Mouse (Mus musculus) liver, embryonic 14.5 days (tissue): ENCODE results near the gene Bzw2. TPM values are rescaled to one million over a fixed set of nuclear protein-coding genes. Genes with fewer than 3 reads are reported as not detected.
A peak's percentile ranks its signal among the peaks of the same experiment; 100 is the strongest.

Experiments
- ATAC-seq: fragments of 200-750 bp; cut with Nextera tagmentation; 2 replicates; pipeline ENCODE4 v1.8.0; 2017; ENCODE audit warnings: moderate number of reproducible peaks, mild to moderate bottlenecking, moderate library complexity; ENCODE audit not compliant: insufficient read depth
- DNase-seq, 3 experiments: peaks; one replicate each; pipeline ENCODE4 v3.0.0-alpha.2; 2012 to 2013; ENCODE audit warnings: low read depth in 3 of 3, low spot score in 3 of 3
- H3K27ac ChIP-seq: fragments of 300-500 bp; sonication (generic); 2 replicates; pipeline ENCODE4 v1.5.1; 2014; ENCODE audit warnings: moderate library complexity, mild to moderate bottlenecking, control low read depth, inconsistent platforms
- H3K27me3 ChIP-seq: fragments of 300-500 bp; sonication (generic); 2 replicates; pipeline ENCODE4 v1.6.1; 2014; ENCODE audit warnings: mild to moderate bottlenecking, low read length, moderate library complexity; ENCODE audit not compliant: control insufficient read depth, insufficient read depth
- H3K36me3 ChIP-seq: fragments of 300-500 bp; sonication (generic); replicated peaks from 2 replicates; pipeline ENCODE4 v1.6.1; 2014; ENCODE audit warnings: low read depth; ENCODE audit not compliant: control insufficient read depth, insufficient read depth
- H3K4me1 ChIP-seq, 2 experiments: fragments of 200-500 bp in 1 of 2; fragments of 300-500 bp in 1 of 2; sonication (generic) in 1 of 2; replicated peaks; 2 replicates each; pipeline ENCODE4 v1.6.1; 2012 to 2014; ENCODE audit warnings: antibody characterized with exemption in 1 of 2, inconsistent platforms in 1 of 2, low read length in 1 of 2; ENCODE audit not compliant: control insufficient read depth in 2 of 2, insufficient read depth in 2 of 2
- H3K4me2 ChIP-seq: fragments of 300-500 bp; sonication (generic); 2 replicates; pipeline ENCODE4 v1.6.1; 2014; ENCODE audit warnings: low read depth, mild to moderate bottlenecking, control low read depth, moderate library complexity
- H3K4me3 ChIP-seq, 2 experiments: fragments of 200-500 bp in 1 of 2; fragments of 300-500 bp in 1 of 2; sonication (generic) in 1 of 2; 2 replicates each; pipeline ENCODE4 v1.5.1; 2012 to 2014; ENCODE audit warnings: low read depth in 2 of 2, low read length in 2 of 2, mild to moderate bottlenecking in 2 of 2, control low read depth in 1 of 2, inconsistent platforms in 1 of 2, moderate library complexity in 1 of 2; ENCODE audit not compliant: insufficient read depth in 1 of 2
- H3K9ac ChIP-seq: fragments of 300-500 bp; sonication (generic); replicated peaks from 2 replicates; pipeline ENCODE4 v1.6.1; 2014; ENCODE audit warnings: mild to moderate bottlenecking, control low read depth, moderate library complexity
- H3K9me3 ChIP-seq: fragments of 300-500 bp; sonication (generic); 2 replicates; pipeline ENCODE4 v1.6.1; 2016; ENCODE audit warnings: low read length, mixed read lengths; ENCODE audit not compliant: control insufficient read depth
- CTCF ChIP-seq: IDR thresholded peaks from 2 replicates; pipeline ENCODE4 v1.5.1; 2016; ENCODE audit warnings: antibody characterized with exemption, low read depth, control low read depth
- EP300 ChIP-seq: IDR thresholded peaks from 2 replicates; pipeline ENCODE4 v1.6.1; 2016; ENCODE audit warnings: antibody characterized with exemption, low read depth
- WGBS: fragments of 180-500 bp; shearing (Covaris S2); extraction: QIAGEN DNeasy Blood & Tissue Kit; methylation state at CpG from one replicate; pipeline ENCODE4 v1.1.7; 2014; ENCODE audit not compliant: insufficient replicate concordance; 5-methylcytosine and 5-hydroxymethylcytosine counted together
- polyA plus RNA-seq, 2 experiments: library from polyadenylated mRNA; depleted of rRNA in 1 of 2; stranded (reverse) in 1 of 2; unstranded in 1 of 2; fragments of >200 nt; fragmentation: Nextera tagmentation in 1 of 2; extraction: Ambion mirVana in 1 of 2; gene quantifications; 2 replicates each; pipeline versions ENCODE4 v1.2.1 to v1.2.3; 2012 to 2014

Bzw2 gene
- polyA plus RNA-seq, 2 experiments = 27.2 to 50.3 TPM

DNA sequence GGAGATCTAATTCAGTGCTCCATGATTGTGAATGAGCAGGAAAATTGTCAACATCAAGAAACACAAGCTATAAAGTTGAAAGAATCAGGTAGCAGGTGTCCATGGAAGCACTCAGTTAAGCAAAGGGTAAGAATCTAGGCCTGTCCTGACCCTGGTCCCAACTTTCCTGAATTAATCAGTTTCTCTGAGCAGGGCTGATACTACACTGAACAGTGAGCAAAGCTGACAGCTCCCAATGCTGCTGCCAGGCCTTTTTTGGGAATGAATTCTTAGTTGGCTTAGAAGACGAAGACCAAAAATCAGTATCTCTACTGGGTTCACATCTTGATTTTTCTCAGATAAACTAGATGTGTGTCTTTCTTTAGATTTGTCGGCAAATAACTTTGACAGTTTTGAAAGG lies 7.1 kb downstream of the Bzw2 start:
- DNase-seq = no peak
- WGBS = 73% methylated on average over 2 of the region's 2 CpGs
- ATAC-seq = no peak
- Histone ChIP-seq H3K36me3 (no peaks in the 10 kb centered on the region), H3K9ac (no peak overlapping the region), H3K9me3 (no peaks in the 10 kb centered on the region), H3K4me2 (no peak overlapping the region), H3K27me3 (no peaks in the 10 kb centered on the region), H3K27ac (no peak overlapping the region), H3K4me3 (no peak overlapping the region), H3K4me1 (peaks cover 3 to 18% of the 10 kb centered on the region in 2 experiments; a peak in 3 of 4 replicates)
- TF ChIP-seq EP300 (no peak), CTCF (no peak)

DNA sequence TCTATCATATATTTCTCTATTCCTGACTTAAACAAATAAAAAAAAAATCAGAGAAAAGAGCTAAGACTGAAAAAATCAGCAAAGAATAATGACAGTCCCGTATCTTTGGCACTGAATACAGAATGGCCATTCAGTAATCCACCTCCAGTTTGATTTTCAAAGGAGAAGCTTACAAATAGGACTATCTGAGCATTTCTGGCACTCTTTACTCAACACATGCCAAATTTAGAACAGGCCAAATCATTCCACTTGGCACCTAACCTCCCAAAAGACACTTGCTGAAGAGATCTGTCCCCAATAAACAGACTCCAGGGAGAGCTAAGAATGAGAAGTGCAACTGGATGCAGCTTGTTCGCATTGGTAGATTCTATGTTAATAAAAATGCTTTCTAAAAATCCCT lies 7.6 kb downstream of the Bzw2 start:
- H3K9ac ChIP-seq = no peak overlapping the region
- H3K9me3 ChIP-seq = no peaks in the 10 kb centered on the region
- no peak overlapping the region for H3K4me2 ChIP-seq
- no peaks in the 10 kb centered on the region for H3K36me3 ChIP-seq
- H3K27ac ChIP-seq = no peak overlapping the region
- ATAC-seq (no peak), DNase-seq (no peak)
- no peak overlapping the region for H3K4me3 ChIP-seq
- H3K27me3 ChIP-seq = no peaks in the 10 kb centered on the region
- no peak for TF ChIP-seq EP300
- TF ChIP-seq CTCF = no peak
- 69% methylated on average over 2 of the region's 2 CpGs for WGBS
- peaks cover 3 to 14% of the 10 kb centered on the region in 2 experiments; a peak in 3 of 4 replicates for H3K4me1 ChIP-seq

GRCm38 (mm10) chr12:36146230-36147011 lies 11.5 kb downstream of the Bzw2 start:
- no peak for ATAC-seq
- H3K27me3 ChIP-seq = no peaks in the 10 kb centered on the region
- no peak overlapping the region for H3K27ac ChIP-seq
- no peak for DNase-seq
- no peak overlapping the region for H3K4me2 ChIP-seq
- H3K9ac ChIP-seq = no peak overlapping the region
- H3K4me1 ChIP-seq = 0 out of 4 replicates have a peak, but pooled peaks cover 0 to 2% of the 10 kb centered on the region in 2 experiments
- TF ChIP-seq CTCF = peak; percentile 8; the same call in 1 of the 2 replicates
- no peak for TF ChIP-seq EP300
- no peaks in the 10 kb centered on the region for H3K36me3 ChIP-seq
- no peaks in the 10 kb centered on the region for H3K9me3 ChIP-seq
- 74% methylated on average over 3 of the region's 3 CpGs for WGBS
- H3K4me3 ChIP-seq = no peak overlapping the region

- Histone ChIP-seq H3K27ac (no peak overlapping the region), H3K9me3 (no peaks in the 10 kb centered on the region)
- DNase-seq = no peak
These were observed 17.5 kb downstream of the Bzw2 start for GRCm38 (mm10) chr12:36140401-36140800.

GRCm38 (mm10) chr12:36137192-36137591 lies 20.7 kb downstream of the Bzw2 start:
- H3K4me3 ChIP-seq = no peak overlapping the region
- H3K27me3 ChIP-seq = no peaks in the 10 kb centered on the region
- H3K4me1 ChIP-seq = no peaks in the 10 kb centered on the region
- no peak overlapping the region for H3K27ac ChIP-seq
- TF ChIP-seq EP300 (no peak), CTCF (no peak)
- DNase-seq (no peak), ATAC-seq (no peak)
- no peaks in the 10 kb centered on the region for H3K36me3 ChIP-seq
- no peaks in the 10 kb centered on the region for H3K9me3 ChIP-seq
- no peak overlapping the region for H3K4me2 ChIP-seq
- no peak overlapping the region for H3K9ac ChIP-seq
- 49% methylated on average over 4 of the region's 4 CpGs for WGBS

More at GRCm38 (mm10) chr12:36140401-36140800, 17.5 kb downstream of the Bzw2 start:
- Histone ChIP-seq H3K27me3 (no peaks in the 10 kb centered on the region), H3K4me1 (no peaks in the 10 kb centered on the region), H3K4me2 (no peak overlapping the region), H3K9ac (no peak overlapping the region), H3K36me3 (no peaks in the 10 kb centered on the region), H3K4me3 (no peak overlapping the region)
- ATAC-seq = no peak
- TF ChIP-seq CTCF (no peak), EP300 (no peak)
- WGBS = 81% methylated on average over 6 of the region's 6 CpGs
